Mouse (Mus musculus) left cerebral cortex, adult 9 months (tissue): ENCODE measurements around the gene Rasgrp3.
A peak's percentile ranks its signal among the peaks of the same experiment; 100 is the strongest.
"Not testable (repeated sequence)": the region's sequence is repeated elsewhere in the genome, so short reads cannot be mapped to it uniquely, and the experiment has no call there.

Source experiments
- DNase-seq, 2 experiments: peaks; one replicate each; pipeline ENCODE4 v3.0.0; 2022; ENCODE audit warnings: low spot score in 2 of 2

The Rasgrp3 gene

DNA sequence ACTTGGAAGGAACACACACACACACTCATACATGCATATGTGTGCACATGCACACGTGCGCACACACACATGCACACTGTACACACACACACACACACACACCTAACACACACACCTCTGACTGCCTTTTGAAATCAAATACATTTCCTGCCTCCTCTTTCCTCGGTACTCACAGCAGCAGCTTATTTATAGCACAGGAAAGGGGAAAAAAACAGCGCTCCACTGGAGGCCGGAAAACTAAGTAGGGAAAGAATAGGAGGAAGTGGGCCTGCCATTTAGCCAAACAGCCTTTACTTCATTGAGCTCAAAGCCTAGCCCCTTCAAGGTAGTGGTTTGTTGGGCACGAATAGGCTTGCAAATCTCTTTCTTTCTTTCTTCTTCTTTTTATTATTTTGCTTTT, at the start of gene Rasgrp3:
Gene Rasgrp3 (plus strand): TSS at position 298 of the 400 bp plus-strand sequence.
- DNase-seq, result no peak

- no peak for DNase-seq
Observed at GRCm38 (mm10) chr17:75388402-75388801, 47.3 kb upstream of the Rasgrp3 start.

DNA sequence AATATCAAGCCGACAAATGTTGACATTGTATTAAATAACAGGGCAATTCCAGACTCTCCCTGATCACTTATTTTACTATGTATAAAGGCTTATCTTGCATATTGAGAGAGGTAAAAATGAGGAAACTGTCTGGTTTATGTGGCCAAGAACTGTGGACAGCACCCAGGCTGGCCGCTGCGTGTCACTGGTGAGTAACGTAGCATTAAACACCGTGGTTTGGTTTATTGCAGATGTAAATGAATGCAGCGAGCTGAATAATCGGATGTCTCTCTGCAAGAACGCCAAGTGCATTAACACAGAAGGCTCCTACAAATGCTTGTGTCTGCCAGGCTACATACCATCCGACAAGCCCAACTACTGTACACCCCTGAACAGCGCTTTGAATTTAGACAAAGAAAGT, 45.6 kb upstream of the Rasgrp3 start:
- DNase-seq, result no peak

DNA sequence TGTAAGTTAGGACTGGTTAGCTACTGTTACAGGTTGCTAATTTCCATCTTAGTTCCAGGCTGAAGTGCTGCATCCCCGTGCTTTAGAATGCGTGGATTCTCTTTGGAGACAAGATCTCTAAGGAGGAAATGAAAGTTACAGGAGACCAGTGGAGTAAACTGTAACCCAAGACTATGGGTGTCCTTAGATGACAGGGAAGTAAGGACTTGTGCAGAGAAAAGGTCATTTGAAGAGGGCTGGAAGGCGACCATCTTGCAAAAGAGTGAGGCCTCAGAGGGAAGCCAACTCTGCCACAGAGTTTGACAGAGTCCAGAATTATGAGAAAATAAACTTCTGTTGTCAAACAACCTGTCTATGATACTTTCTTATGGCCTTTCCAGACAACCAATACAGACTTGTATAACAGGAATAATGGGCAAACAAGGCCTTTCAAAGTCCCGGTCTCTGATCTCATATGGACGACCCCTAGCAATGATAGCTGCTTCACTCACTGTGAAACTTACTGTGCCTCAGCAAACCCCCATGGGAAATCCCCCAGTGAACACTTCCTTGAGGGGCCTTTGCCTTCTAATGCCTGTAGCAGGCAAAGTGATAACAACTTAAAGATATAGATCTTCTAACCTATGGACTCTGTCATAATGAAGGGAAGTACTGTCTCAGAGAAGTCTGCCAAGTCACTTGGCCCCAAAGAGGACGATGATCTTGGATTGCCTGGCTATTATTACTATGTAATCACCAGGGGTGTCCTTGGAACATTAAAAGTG, 44.1 kb upstream of the Rasgrp3 start:
- DNase-seq, result no peak

- DNase-seq, result peak in 1 of 2 experiments; percentile 46
Observed at GRCm38 (mm10) chr17:75406405-75406804, 29.3 kb upstream of the Rasgrp3 start.

- no peak for DNase-seq
Observed at GRCm38 (mm10) chr17:75416861-75417260, 18.8 kb upstream of the Rasgrp3 start.

GRCm38 (mm10) chr17:75434152-75434551, 1.5 kb upstream of the Rasgrp3 start:
- DNase-seq, result no peak

- no peak for DNase-seq
Observed at GRCm38 (mm10) chr17:75434871-75435270, 825 bp upstream of the Rasgrp3 start.

DNA sequence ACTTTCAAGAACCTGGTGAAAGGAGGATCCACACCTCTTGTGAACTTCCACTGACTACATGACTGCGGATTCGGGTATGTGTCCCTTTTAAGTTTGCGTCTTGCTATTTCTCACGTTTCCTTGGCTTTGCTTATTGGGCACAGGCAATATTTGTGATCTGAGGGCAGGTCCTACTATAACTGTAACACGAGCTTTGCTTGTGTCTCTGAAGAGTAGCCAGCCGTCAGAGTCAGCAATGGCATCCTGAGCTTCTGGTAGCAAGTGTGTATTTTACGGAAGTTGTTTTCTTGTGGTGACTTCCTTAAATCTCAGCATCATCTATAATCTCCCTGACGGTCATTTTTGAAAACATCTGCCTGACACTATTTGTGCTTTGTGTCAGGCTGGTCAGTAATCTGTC, 399 bp downstream of the Rasgrp3 start:
- no peak for DNase-seq

DNA sequence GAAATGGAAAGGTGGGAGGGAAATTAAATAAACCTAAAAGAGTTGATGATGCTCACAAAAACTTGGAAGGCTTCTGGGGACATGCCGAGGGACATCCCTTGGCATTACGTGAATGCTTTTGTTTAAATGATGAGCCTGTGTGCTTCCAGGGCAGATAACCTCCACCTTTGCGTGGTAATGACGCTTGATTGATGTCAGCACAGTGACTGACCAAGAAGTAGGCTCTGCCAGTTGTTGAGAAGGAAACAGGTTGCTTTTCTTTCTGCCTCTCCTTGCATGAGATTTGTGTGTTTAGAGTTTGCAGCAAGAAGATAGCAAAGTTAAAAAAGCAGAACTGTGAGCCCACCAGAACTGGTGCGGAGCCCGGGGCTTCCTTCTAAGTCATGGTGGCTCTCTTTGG, 1.1 kb downstream of the Rasgrp3 start:
- no peak for DNase-seq

- no peak for DNase-seq
Observed at GRCm38 (mm10) chr17:75437239-75437750, 1.6 kb downstream of the Rasgrp3 start.

GRCm38 (mm10) chr17:75438162-75438561, 2.5 kb downstream of the Rasgrp3 start:
- DNase-seq, result no peak

GRCm38 (mm10) chr17:75439062-75439461, 3.4 kb downstream of the Rasgrp3 start:
- DNase-seq, result no peak

DNA sequence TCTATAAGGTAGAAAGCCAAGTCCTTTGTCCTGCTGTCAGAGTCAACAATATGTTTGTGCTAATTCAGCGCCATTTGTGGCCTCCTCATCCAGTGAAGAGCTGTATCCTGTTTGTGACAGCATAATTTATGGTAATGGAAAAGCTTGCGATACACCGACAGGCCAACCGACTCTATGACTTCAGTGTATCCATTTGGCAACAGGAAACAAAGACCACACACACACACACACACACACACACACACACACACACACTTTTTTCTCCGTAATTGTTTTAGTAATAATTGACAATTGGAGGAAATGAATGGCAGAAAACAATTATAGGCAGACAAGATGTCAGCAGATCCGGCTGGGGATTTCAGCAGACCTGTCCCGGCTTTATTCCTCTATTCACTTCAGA, 4.9 kb downstream of the Rasgrp3 start:
- no peak for DNase-seq

DNA sequence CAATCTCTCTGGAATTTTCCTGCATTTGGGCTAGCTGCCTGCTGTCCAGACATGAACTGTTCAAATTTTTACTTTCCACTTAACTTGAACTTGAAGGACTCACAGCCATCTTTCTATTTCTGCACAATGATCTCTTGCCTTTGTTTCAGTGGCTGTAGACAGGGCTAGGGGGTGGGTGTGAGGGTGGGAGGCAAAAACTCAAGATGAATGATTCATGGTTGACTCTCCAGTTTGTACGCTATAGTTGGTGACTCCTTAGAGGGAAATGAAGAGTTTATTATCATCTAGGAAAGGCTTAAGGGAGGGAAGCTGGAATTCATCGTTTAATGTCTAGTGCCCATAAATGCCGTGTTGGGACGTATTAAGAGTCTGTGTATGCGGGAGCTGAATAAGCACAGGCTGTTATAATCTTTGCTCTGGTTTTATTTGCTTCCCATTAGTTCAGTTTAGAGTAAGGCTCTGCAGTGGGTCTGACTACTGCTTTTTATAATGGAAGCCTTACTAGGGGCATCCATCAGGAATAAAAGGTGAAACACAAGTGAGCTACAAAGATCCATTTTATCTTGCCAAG, 5.6 kb downstream of the Rasgrp3 start:
- DNase-seq, result no peak

- DNase-seq, result no peak
Observed at GRCm38 (mm10) chr17:75442352-75442751, 6.7 kb downstream of the Rasgrp3 start.

GRCm38 (mm10) chr17:75443064-75443621, 7.4 kb downstream of the Rasgrp3 start:
- DNase-seq, result peak; percentile 43 to 59

DNA sequence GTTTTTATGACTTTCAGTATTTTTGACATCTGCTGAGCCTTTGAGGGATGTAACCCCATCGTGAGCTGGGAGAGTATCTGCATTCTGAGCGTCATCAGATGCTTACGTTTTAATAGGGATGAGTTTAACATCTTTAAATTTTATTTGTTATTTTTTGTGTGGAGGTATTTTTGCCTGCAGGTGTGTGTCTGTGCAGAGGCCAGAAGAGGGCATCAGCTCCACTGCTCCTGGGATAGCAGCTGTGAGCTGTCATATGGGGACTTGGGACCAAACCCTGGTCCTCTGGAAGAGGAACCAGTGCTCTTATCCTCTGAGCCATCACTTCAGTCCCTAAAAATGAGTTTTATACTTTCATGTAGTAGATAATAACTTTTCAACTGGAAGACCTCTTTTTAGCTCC, 12.6 kb downstream of the Rasgrp3 start:
- DNase-seq, result no peak

DNA sequence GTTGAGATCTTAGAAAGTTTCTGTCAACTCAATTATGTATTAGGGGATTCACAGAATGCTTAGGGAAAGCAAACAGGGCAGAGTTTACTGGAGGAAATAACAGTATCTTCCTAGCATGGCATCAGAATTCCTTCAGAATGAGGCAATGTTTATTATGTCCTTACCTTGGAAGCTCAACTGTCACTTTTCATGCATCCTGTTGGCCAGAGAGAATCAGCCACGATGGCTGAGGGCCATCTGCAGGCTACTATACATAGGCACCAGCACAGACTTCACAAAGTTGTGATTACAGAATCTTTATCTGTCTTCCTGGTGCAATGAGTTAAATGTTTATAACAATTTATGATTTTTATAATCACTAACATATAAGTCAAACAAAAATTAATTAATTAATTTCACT, 13.3 kb downstream of the Rasgrp3 start:
- DNase-seq, result no peak

DNA sequence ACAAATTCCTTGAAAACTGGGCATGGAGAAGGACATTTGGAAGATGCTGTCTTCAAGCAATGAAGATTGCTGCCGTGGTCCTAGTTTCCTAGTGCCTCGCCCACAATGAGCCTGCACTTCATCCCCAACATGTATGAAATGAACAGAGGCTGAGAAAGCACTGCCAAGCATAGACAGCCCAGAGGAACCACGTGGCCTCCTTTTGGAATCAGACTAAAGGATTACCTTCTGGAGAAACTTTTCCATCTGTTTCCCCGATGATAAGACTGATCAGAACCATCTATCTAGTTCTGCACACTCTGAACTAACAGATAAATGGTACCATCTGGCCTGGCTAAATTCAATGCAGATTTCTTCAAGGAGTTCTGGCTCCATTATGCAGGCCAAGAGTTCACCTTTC, 16.6 kb downstream of the Rasgrp3 start:
- no peak for DNase-seq

DNA sequence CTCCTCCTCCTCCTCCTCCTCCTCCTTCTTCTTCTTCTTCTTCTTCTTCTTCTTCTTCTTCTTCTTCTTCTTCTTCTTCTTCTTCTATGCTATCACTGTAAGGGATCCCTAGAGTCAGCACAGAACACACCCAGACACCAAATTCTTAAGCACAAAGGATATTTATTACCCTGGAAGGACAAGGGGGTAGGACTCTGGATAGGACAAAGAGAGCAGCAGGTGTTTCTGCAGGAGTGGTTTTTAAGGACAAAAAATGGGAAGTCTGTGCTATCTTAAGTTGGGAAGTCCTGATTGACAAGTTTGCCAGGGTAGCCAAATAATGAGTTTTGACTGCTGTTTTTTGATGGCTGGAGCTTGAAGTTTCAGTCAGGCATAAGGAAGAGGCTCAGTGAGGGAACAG, 17.9 kb downstream of the Rasgrp3 start:
- DNase-seq, result no peak

DNA sequence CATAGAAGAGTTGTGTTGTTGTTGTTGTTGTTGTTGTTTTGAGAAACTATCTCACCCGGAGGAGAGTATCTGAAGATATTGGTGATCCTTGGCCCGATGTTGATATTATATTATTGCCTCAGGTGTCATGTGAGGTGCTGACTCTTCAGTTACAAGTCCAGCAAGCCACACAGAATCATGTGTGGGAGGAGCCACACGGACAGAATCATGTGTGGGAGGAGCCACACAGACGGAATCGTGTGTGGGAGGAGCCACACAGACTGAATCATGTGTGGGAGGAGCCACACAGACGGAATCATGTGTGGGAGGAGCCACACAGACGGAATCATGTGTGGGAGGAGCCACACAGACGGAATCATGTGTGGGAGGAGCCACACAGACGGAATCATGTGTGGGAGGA, 20.4 kb downstream of the Rasgrp3 start:
- not testable (repeated sequence) for DNase-seq

DNA sequence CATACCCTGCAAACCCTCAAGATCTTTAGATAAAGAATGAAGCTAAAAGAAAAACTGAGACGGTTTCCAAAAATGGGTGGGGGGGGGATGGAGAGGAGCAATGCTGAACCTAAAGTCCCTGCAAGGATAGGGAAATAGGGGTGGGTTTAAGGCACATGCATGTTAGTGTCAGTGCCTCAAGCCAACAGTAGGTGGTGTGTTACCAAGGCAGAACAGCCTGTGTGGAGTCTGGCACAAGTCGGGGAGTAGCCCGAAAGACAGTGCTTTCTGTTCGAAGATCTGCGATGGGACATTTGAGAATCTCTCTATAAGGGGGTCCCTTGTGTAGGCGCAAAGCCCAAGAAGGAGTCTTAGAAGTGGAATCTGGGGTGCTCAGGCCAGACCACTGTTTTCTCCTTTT, 24.9 kb downstream of the Rasgrp3 start:
- DNase-seq, result no peak
